Mouse (Mus musculus) stomach, postnatal 0 days (tissue): ENCODE data around the gene Arid1b. TPM values are rescaled to one million over a fixed set of nuclear protein-coding genes. Genes with fewer than 3 reads are reported as not detected.

Experiments used
- ATAC-seq: fragments of 200-750 bp; cut with Nextera tagmentation; 2 replicates; pipeline ENCODE4 v1.8.0; 2017; ENCODE audit not compliant: low FRiP score, low TSS enrichment
- DNase-seq: peaks from one replicate; pipeline ENCODE4 v3.0.0-alpha.2; 2016; ENCODE audit warnings: low spot score
- H3K27ac ChIP-seq: fragments of 300-500 bp; sonication (generic); replicated peaks from 2 replicates; pipeline ENCODE4 v1.5.1; 2014; ENCODE audit warnings: mild to moderate bottlenecking, control low read depth
- H3K27me3 ChIP-seq: fragments of 300-500 bp; sonication (generic); 2 replicates; pipeline ENCODE4 v1.6.1; 2014; ENCODE audit warnings: low read length; ENCODE audit not compliant: control insufficient read depth, insufficient read depth
- H3K36me3 ChIP-seq: fragments of 300-500 bp; sonication (generic); 2 replicates; pipeline ENCODE4 v1.6.1; 2014; ENCODE audit warnings: low read length, mixed read lengths; ENCODE audit not compliant: control insufficient read depth, insufficient read depth
- H3K4me1 ChIP-seq: fragments of 300-500 bp; sonication (generic); replicated peaks from 2 replicates; pipeline ENCODE4 v1.6.1; 2014; ENCODE audit warnings: antibody characterized with exemption; ENCODE audit not compliant: control insufficient read depth, insufficient read depth
- H3K4me2 ChIP-seq: fragments of 300-500 bp; sonication (generic); replicated peaks from 2 replicates; pipeline ENCODE4 v1.6.1; 2014; ENCODE audit warnings: low read depth, mild to moderate bottlenecking, control low read depth, moderate library complexity
- H3K4me3 ChIP-seq: fragments of 300-500 bp; sonication (generic); 2 replicates; pipeline ENCODE4 v1.5.1; 2014; ENCODE audit warnings: low read depth, low read length, control low read depth
- H3K9ac ChIP-seq: fragments of 300-500 bp; sonication (generic); 2 replicates; pipeline ENCODE4 v1.6.1; 2014; ENCODE audit warnings: mild to moderate bottlenecking, low read length, control low read depth, mixed read lengths
- H3K9me3 ChIP-seq: fragments of 300-500 bp; sonication (generic); 2 replicates; pipeline ENCODE4 v1.6.1; 2016; ENCODE audit warnings: low read length; ENCODE audit not compliant: control insufficient read depth
- CTCF ChIP-seq: IDR thresholded peaks from 2 replicates; pipeline ENCODE4 v1.5.1; 2016; ENCODE audit warnings: antibody characterized with exemption, low read depth, mild to moderate bottlenecking, moderate library complexity
- EP300 ChIP-seq: optimal IDR thresholded peaks from 2 replicates; pipeline ENCODE3; 2016; ENCODE audit warnings: antibody characterized with exemption
- WGBS: fragments of 180-500 bp; shearing (Covaris S2); extraction: QIAGEN DNeasy Blood & Tissue Kit; methylation state at CpG from one replicate; pipeline ENCODE4 v1.1.7; 2014; 5-methylcytosine and 5-hydroxymethylcytosine counted together
- polyA plus RNA-seq: library from polyadenylated mRNA; unstranded; fragments of >200 nt; fragmentation: Nextera tagmentation; extraction: Ambion mirVana; gene quantifications from 2 replicates; pipeline ENCODE4 v1.2.1, GENCODE M21; 2015

The Arid1b gene
- polyA plus RNA-seq, 1 experiment from 2014 or later, result 5.6 TPM

DNA sequence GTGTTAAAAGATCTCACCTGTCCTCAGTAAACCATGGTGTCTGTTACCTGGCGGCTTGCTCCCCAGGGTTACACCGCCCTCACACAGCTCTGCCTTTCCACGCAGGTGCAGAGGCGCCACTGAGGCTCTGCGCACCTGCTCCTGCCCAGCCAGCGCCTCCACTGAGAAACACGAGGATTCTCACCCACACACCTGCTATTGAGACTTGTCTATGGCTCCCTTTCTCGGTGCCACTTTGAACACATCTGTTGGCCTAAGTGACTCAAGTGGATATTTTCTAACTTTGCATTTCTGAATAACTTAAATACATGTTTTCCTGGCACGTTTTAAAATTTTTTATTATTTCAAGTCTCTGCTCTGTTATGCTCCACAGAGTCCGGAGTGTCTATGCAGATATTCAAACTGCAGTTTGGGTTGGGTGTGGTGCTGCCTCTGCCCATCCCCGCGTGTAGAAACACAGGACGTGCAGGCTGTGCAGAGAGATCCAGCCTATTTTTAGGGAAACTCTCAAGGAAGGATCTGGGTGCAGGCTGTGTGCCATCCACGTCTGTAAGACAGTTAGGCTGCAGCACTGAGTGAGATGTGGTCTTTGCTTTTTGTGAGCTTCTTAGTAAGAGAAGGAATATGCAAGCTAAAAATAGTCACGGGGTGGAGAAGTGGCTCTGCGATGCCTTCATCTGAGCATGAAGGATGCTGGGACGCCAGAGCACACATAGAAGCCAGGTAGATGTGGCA lies 283.2 kb downstream of the Arid1b start:
- H3K4me2 ChIP-seq, result no peak overlapping the region
- DNase-seq (no peak), ATAC-seq (no peak)
- H3K36me3 ChIP-seq, result peaks cover 3% of the 10 kb centered on the region; the same call in 1 of the 2 replicates
- TF ChIP-seq CTCF (no peak), EP300 (no peak)
- 0 out of 2 replicates have a peak, but pooled peaks cover 2% of the 10 kb centered on the region for H3K4me1 ChIP-seq
- 71% methylated on average over 17 of the region's 17 CpGs for WGBS
- H3K27ac ChIP-seq, result no peak overlapping the region
- H3K9me3 ChIP-seq, result no peaks in the 10 kb centered on the region
- no peaks in the 10 kb centered on the region for H3K27me3 ChIP-seq
- H3K4me3 ChIP-seq, result no peak overlapping the region
- H3K9ac ChIP-seq, result no peak overlapping the region

DNA sequence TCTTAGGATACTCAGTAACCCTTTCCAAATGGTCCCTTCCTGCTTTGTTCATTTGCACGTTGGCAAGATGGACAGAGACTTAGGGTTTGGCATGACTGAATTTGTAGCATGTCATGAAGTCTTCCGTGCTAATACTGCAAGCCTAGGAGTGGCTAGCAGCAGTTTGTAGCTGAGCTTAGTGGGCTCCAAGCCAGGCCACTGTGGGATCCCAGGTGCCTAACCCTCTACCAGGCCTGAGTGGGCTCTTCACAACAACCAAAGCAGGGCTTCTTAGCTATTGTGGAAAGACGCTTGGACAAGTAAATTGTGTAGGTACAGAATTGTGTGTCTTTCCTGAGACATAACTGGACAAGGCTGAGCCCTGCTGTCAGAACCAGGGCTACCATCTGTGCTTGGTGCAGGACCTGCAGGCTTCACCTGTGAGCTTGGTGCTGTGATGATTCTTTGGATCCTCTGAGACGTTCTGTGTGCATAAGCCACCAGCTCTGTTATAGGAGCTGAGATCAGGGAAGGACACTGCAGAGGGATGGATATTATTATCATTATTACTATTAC lies 286.4 kb downstream of the Arid1b start:
- no peak for DNase-seq
- Histone ChIP-seq H3K36me3 (peaks cover 3% of the 10 kb centered on the region; the same call in 1 of the 2 replicates), H3K27ac (no peak overlapping the region), H3K9ac (no peak overlapping the region), H3K4me2 (no peak overlapping the region), H3K4me1 (0 out of 2 replicates have a peak, but pooled peaks cover 2% of the 10 kb centered on the region), H3K9me3 (no peaks in the 10 kb centered on the region), H3K4me3 (no peak overlapping the region), H3K27me3 (no peaks in the 10 kb centered on the region)
- 72% methylated on average over 4 of the region's 4 CpGs for WGBS
- TF ChIP-seq EP300 (no peak), CTCF (no peak)
- no peak for ATAC-seq

- H3K36me3 ChIP-seq, result peaks cover 7% of the 10 kb centered on the region; the same call in 1 of the 2 replicates
- H3K4me1 ChIP-seq, result peaks cover 3% of the 10 kb centered on the region; the same call in 1 of the 2 replicates
- H3K4me3 ChIP-seq, result no peak overlapping the region
- no peak for ATAC-seq
- H3K9ac ChIP-seq, result no peak overlapping the region
- H3K27me3 ChIP-seq, result no peaks in the 10 kb centered on the region
- no peaks in the 10 kb centered on the region for H3K9me3 ChIP-seq
- 81% methylated on average over 10 of the region's 10 CpGs for WGBS
- H3K27ac ChIP-seq, result no peak overlapping the region
- no peak for TF ChIP-seq CTCF
- TF ChIP-seq EP300, result no peak
- no peak overlapping the region for H3K4me2 ChIP-seq
- no peak for DNase-seq
Observed at GRCm38 (mm10) chr17:5284783-5285182, 290.7 kb downstream of the Arid1b start.

DNA sequence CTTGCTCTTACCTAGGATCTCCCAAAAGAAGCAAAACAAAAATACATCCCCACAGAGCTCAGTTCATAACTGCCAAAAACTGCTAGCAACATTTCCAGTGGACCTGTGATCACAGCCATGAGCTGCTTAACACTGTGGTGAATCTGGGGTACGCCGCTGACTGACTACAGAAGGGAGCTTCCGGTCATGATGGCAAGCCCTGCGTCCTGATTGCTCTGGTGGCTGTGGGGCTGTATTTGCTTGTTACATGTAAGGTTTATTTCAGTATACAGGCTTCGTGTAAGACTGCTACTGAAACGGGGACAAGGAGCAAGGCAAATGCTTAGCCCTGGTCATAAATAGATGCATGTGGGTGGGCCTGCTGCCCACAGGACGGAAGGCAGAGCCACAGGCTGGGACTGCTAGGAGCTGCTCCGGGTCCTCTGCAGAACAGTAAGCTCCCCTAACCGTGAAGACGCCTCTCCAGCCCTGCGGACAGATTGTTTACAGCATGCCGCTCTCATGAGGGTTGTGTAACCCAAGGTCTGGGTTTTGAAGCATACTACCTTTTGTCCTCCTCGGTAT lies 291.8 kb downstream of the Arid1b start:
- H3K4me2 ChIP-seq, result no peak overlapping the region
- H3K4me3 ChIP-seq, result no peak overlapping the region
- DNase-seq, result no peak
- peaks cover 9% of the 10 kb centered on the region; the same call in 1 of the 2 replicates for H3K36me3 ChIP-seq
- H3K27me3 ChIP-seq, result no peaks in the 10 kb centered on the region
- H3K4me1 ChIP-seq, result peaks cover 3% of the 10 kb centered on the region; the same call in 1 of the 2 replicates
- TF ChIP-seq EP300 (no peak), CTCF (no peak)
- no peak overlapping the region for H3K9ac ChIP-seq
- H3K9me3 ChIP-seq, result no peaks in the 10 kb centered on the region
- no peak for ATAC-seq
- 58% methylated on average over 13 of the region's 13 CpGs for WGBS
- 0 out of 2 replicates have a peak overlapping the region, but pooled peaks have one; percentile 49 for H3K27ac ChIP-seq

DNA sequence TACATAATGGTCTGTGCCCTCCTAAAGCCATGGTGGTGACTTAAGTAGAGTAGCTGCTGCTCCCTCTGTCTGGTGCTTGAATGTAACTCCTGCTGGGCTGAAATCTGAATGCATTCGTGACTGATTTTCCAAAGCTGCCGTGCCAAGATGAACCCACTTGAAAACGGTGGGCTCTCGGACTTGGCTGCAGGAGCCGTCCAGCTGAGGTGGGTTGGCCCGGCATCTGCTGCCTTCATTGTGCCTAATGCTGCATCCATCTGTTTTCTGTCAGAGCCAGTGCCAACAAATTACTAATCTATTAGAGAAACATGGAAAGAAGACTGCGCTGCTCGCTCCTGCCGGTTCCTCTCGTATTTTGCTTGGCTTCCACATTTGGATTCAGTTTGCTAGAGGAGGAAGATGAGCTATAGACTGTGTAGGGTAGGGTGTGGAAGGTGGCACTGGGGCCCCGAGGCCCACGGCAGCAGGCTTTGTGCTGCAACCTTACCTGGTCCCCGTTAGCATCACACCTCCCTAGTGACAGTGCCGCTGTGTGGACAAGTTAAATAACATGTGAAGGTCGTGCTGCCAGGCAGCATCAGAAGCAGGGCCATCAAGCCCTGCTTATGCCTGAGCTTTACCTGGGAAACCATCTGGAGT lies 292.6 kb downstream of the Arid1b start:
- Histone ChIP-seq H3K4me2 (no peak overlapping the region), H3K27ac (0 out of 2 replicates have a peak overlapping the region, but pooled peaks have one; percentile 49), H3K4me1 (peaks cover 3% of the 10 kb centered on the region; the same call in 1 of the 2 replicates), H3K36me3 (peaks cover 10% of the 10 kb centered on the region; the same call in 1 of the 2 replicates), H3K9ac (no peak overlapping the region; the same call in 1 of the 2 replicates), H3K27me3 (no peaks in the 10 kb centered on the region), H3K9me3 (no peaks in the 10 kb centered on the region), H3K4me3 (no peak overlapping the region)
- DNase-seq (no peak), ATAC-seq (no peak)
- 58% methylated on average over 15 of the region's 15 CpGs for WGBS
- no peak for TF ChIP-seq EP300
- TF ChIP-seq CTCF, result no peak
